Mouse (Mus musculus): Measurements from ENCODE around the gene Gsta4. TPM values are rescaled to one million over a fixed set of nuclear protein-coding genes. Genes with fewer than 3 reads are reported as not detected.

The Gsta4 gene
- polyA plus RNA-seq, 1 experiment from 2014 or later = 58.1 TPM

GRCm38 (mm10) chr9:78190651-78191634, 8.4 kb downstream of the Gsta4 start:
- Histone ChIP-seq H3K9me3 (no peaks in the 10 kb centered on the region), H3K4me3 (peak overlapping the region; percentile 54), H3K4me1 (replicated peaks) (peaks cover 54% of the 10 kb centered on the region), H3K36me3 (no peaks in the 10 kb centered on the region), H3K27me3 (ENCODE audit: insufficient read depth, poor library complexity, severe bottlenecking) (peaks cover 10% of the 10 kb centered on the region), H3K27ac (peak overlapping the region; percentile 16; the same call in 1 of the 2 replicates)
- peak; percentile 15 for DNase-seq (ENCODE audit: low spot score)
- 1% methylated on average over 19 of the region's 19 CpGs for WGBS

GRCm38 (mm10) chr9:78191736-78192135, 9.2 kb downstream of the Gsta4 start:
- peaks cover 10% of the 10 kb centered on the region for H3K27me3 ChIP-seq (ENCODE audit: insufficient read depth, poor library complexity, severe bottlenecking)
- DNase-seq (ENCODE audit: low spot score) = peak; percentile 78
- H3K4me1 ChIP-seq (replicated peaks) = peaks cover 54% of the 10 kb centered on the region
- H3K27ac ChIP-seq = peak overlapping the region; percentile 76
- H3K4me3 ChIP-seq = peak overlapping the region; percentile 54
- H3K9me3 ChIP-seq = no peaks in the 10 kb centered on the region
- no peaks in the 10 kb centered on the region for H3K36me3 ChIP-seq
- WGBS = under 1% methylated on average over 18 of the region's 18 CpGs

GRCm38 (mm10) chr9:78193902-78194597, 11.5 kb downstream of the Gsta4 start:
- Histone ChIP-seq H3K27ac (no peak overlapping the region), H3K36me3 (no peaks in the 10 kb centered on the region), H3K9me3 (no peaks in the 10 kb centered on the region), H3K27me3 (ENCODE audit: insufficient read depth, poor library complexity, severe bottlenecking) (peaks cover 10% of the 10 kb centered on the region), H3K4me3 (no peak overlapping the region; the same call in 1 of the 2 replicates), H3K4me1 (replicated peaks) (peaks cover 54% of the 10 kb centered on the region)
- peak; percentile 40 for DNase-seq (ENCODE audit: low spot score)
- 53% methylated on average over 9 of the region's 9 CpGs for WGBS

GRCm38 (mm10) chr9:78195034-78195433, 12.5 kb downstream of the Gsta4 start:
- H3K27ac ChIP-seq = no peak overlapping the region
- H3K27me3 ChIP-seq (ENCODE audit: insufficient read depth, poor library complexity, severe bottlenecking) = peaks cover 5% of the 10 kb centered on the region
- no peak overlapping the region for H3K4me3 ChIP-seq
- H3K4me1 ChIP-seq (replicated peaks) = peaks cover 50% of the 10 kb centered on the region
- no peaks in the 10 kb centered on the region for H3K9me3 ChIP-seq
- 86% methylated on average over 11 of the region's 11 CpGs for WGBS
- H3K36me3 ChIP-seq = 0 out of 2 replicates have a peak, but pooled peaks cover 2% of the 10 kb centered on the region
- DNase-seq (ENCODE audit: low spot score) = no peak

- WGBS = 94% methylated on average over 9 of the region's 9 CpGs
- Histone ChIP-seq H3K36me3 (0 out of 2 replicates have a peak, but pooled peaks cover 4% of the 10 kb centered on the region), H3K4me3 (no peak overlapping the region), H3K27ac (no peak overlapping the region), H3K9me3 (no peaks in the 10 kb centered on the region), H3K27me3 (ENCODE audit: insufficient read depth, poor library complexity, severe bottlenecking) (no peaks in the 10 kb centered on the region), H3K4me1 (replicated peaks) (peaks cover 23% of the 10 kb centered on the region; the same call in 1 of the 2 replicates)
- DNase-seq (ENCODE audit: low spot score) = no peak
Measured at GRCm38 (mm10) chr9:78197801-78198200, 15.2 kb downstream of the Gsta4 start.

GRCm38 (mm10) chr9:78204194-78204593, 21.6 kb downstream of the Gsta4 start:
- H3K36me3 ChIP-seq = peaks cover 26% of the 10 kb centered on the region; the same call in 1 of the 2 replicates
- 90% methylated on average over 6 of the region's 6 CpGs for WGBS

GRCm38 (mm10) chr9:78208956-78209355, 26.4 kb downstream of the Gsta4 start:
- no peak overlapping the region for H3K4me3 ChIP-seq
- no peaks in the 10 kb centered on the region for H3K9me3 ChIP-seq
- H3K36me3 ChIP-seq = peaks cover 35% of the 10 kb centered on the region; the same call in 1 of the 2 replicates
- WGBS = 70% methylated on average over 4 of the region's 4 CpGs
- H3K27ac ChIP-seq = no peak overlapping the region
- no peaks in the 10 kb centered on the region for H3K27me3 ChIP-seq (ENCODE audit: insufficient read depth, poor library complexity, severe bottlenecking)
- DNase-seq (ENCODE audit: low spot score) = no peak
- H3K4me1 ChIP-seq (replicated peaks) = no peaks in the 10 kb centered on the region

More at GRCm38 (mm10) chr9:78204194-78204593, 21.6 kb downstream of the Gsta4 start:
- Histone ChIP-seq H3K27me3 (ENCODE audit: insufficient read depth, poor library complexity, severe bottlenecking) (no peaks in the 10 kb centered on the region), H3K4me3 (no peak overlapping the region), H3K9me3 (no peaks in the 10 kb centered on the region), H3K4me1 (replicated peaks) (no peaks in the 10 kb centered on the region), H3K27ac (no peak overlapping the region)
- DNase-seq (ENCODE audit: low spot score) = no peak

- Histone ChIP-seq H3K4me1 (replicated peaks) (no peaks in the 10 kb centered on the region), H3K27me3 (ENCODE audit: insufficient read depth, poor library complexity, severe bottlenecking) (no peaks in the 10 kb centered on the region), H3K27ac (no peak overlapping the region), H3K36me3 (peaks cover 32% of the 10 kb centered on the region; the same call in 1 of the 2 replicates), H3K9me3 (no peaks in the 10 kb centered on the region), H3K4me3 (no peak overlapping the region)
- 95% methylated on average over 3 of the region's 3 CpGs for WGBS
- DNase-seq (ENCODE audit: low spot score) = no peak
Measured at GRCm38 (mm10) chr9:78210079-78210478, 27.5 kb downstream of the Gsta4 start.

GRCm38 (mm10) chr9:78210821-78211220, 28.2 kb downstream of the Gsta4 start:
- Histone ChIP-seq H3K4me3 (no peak overlapping the region), H3K36me3 (peaks cover 25% of the 10 kb centered on the region; the same call in 1 of the 2 replicates), H3K9me3 (0 out of 2 replicates have a peak, but pooled peaks cover 3% of the 10 kb centered on the region), H3K4me1 (replicated peaks) (no peaks in the 10 kb centered on the region), H3K27me3 (ENCODE audit: insufficient read depth, poor library complexity, severe bottlenecking) (no peaks in the 10 kb centered on the region), H3K27ac (no peak overlapping the region)
- no peak for DNase-seq (ENCODE audit: low spot score)
- WGBS = 94% methylated on average over 2 of the region's 2 CpGs

- Histone ChIP-seq H3K9me3 (0 out of 2 replicates have a peak, but pooled peaks cover 3% of the 10 kb centered on the region), H3K36me3 (peaks cover 23% of the 10 kb centered on the region; the same call in 1 of the 2 replicates), H3K27ac (no peak overlapping the region), H3K4me1 (replicated peaks) (no peaks in the 10 kb centered on the region), H3K4me3 (no peak overlapping the region), H3K27me3 (ENCODE audit: insufficient read depth, poor library complexity, severe bottlenecking) (no peaks in the 10 kb centered on the region)
- DNase-seq (ENCODE audit: low spot score) = no peak
- WGBS = 94% methylated on average over 3 of the region's 3 CpGs
Measured at GRCm38 (mm10) chr9:78211521-78211920, 28.9 kb downstream of the Gsta4 start.

- 84% methylated on average over 7 of the region's 7 CpGs for WGBS
- no peak overlapping the region for H3K27ac ChIP-seq
- peaks cover 20% of the 10 kb centered on the region; the same call in 1 of the 2 replicates for H3K36me3 ChIP-seq
- H3K4me3 ChIP-seq = no peak overlapping the region
- no peak for DNase-seq (ENCODE audit: low spot score)
- no peaks in the 10 kb centered on the region for H3K27me3 ChIP-seq (ENCODE audit: insufficient read depth, poor library complexity, severe bottlenecking)
- no peaks in the 10 kb centered on the region for H3K4me1 ChIP-seq (replicated peaks)
- H3K9me3 ChIP-seq = 0 out of 2 replicates have a peak, but pooled peaks cover 3% of the 10 kb centered on the region
Measured at GRCm38 (mm10) chr9:78212341-78213049, 29.9 kb downstream of the Gsta4 start.

- no peaks in the 10 kb centered on the region for H3K27me3 ChIP-seq (ENCODE audit: insufficient read depth, poor library complexity, severe bottlenecking)
- DNase-seq (ENCODE audit: low spot score) = no peak
- H3K9me3 ChIP-seq = 0 out of 2 replicates have a peak, but pooled peaks cover 3% of the 10 kb centered on the region
- WGBS = 83% methylated on average over 4 of the region's 4 CpGs
- H3K36me3 ChIP-seq = no peaks in the 10 kb centered on the region
- H3K27ac ChIP-seq = no peak overlapping the region
- H3K4me1 ChIP-seq (replicated peaks) = no peaks in the 10 kb centered on the region
- no peak overlapping the region for H3K4me3 ChIP-seq
Measured at GRCm38 (mm10) chr9:78217074-78217473, 34.5 kb downstream of the Gsta4 start.

Measured in hindbrain, embryonic 10.5 days (tissue).